Mouse (Mus musculus) cerebellum, adult 8-10 months (tissue): ENCODE results near the gene Otop2.

Experiments used
- DNase-seq: peaks from one replicate; pipeline ENCODE4 v3.0.0; 2022

Otop2 gene

GRCm38 (mm10) chr11:115300745-115301144 is 6.2 kb upstream of the Otop2 start:
- no peak for DNase-seq

- no peak for DNase-seq
Measured at GRCm38 (mm10) chr11:115301351-115301750, 5.6 kb upstream of the Otop2 start.

GRCm38 (mm10) chr11:115303167-115303566 is 3.8 kb upstream of the Otop2 start:
- no peak for DNase-seq

GRCm38 (mm10) chr11:115308781-115309180 is 1.8 kb downstream of the Otop2 start:
- no peak for DNase-seq

GRCm38 (mm10) chr11:115314249-115314648 is 7.3 kb downstream of the Otop2 start:
- DNase-seq = no peak

GRCm38 (mm10) chr11:115317204-115317603 is 10.2 kb downstream of the Otop2 start:
- no peak for DNase-seq

- DNase-seq = no peak
Measured at GRCm38 (mm10) chr11:115318245-115319027, 11.5 kb downstream of the Otop2 start.

GRCm38 (mm10) chr11:115319704-115320383 is 12.9 kb downstream of the Otop2 start:
- no peak for DNase-seq

- DNase-seq = peak; percentile 57
Measured at GRCm38 (mm10) chr11:115321906-115322693, 15.1 kb downstream of the Otop2 start, which contains the start of gene Ush1g. TSS of gene Ush1g (minus strand) at chr11:115322041.

GRCm38 (mm10) chr11:115323354-115323753 is 16.4 kb downstream of the Otop2 start:
- no peak for DNase-seq

GRCm38 (mm10) chr11:115326730-115327129 is 19.8 kb downstream of the Otop2 start:
- DNase-seq = no peak

- no peak for DNase-seq
Measured at GRCm38 (mm10) chr11:115329339-115329738, 22.4 kb downstream of the Otop2 start.

- DNase-seq = no peak
Measured at GRCm38 (mm10) chr11:115334531-115334930, 27.6 kb downstream of the Otop2 start, which contains the start of gene Otop3. TSS of gene Otop3 (plus strand) at chr11:115334731.

- DNase-seq = no peak
Measured at GRCm38 (mm10) chr11:115335223-115335622, 28.3 kb downstream of the Otop2 start.

- no peak for DNase-seq
Measured at GRCm38 (mm10) chr11:115336115-115336514, 29.2 kb downstream of the Otop2 start.

- DNase-seq = no peak
Measured at GRCm38 (mm10) chr11:115337350-115337749, 30.4 kb downstream of the Otop2 start.

GRCm38 (mm10) chr11:115337826-115338225 is 30.9 kb downstream of the Otop2 start:
- no peak for DNase-seq

GRCm38 (mm10) chr11:115341246-115341645 is 34.3 kb downstream of the Otop2 start:
- no peak for DNase-seq

GRCm38 (mm10) chr11:115341866-115342265 is 34.9 kb downstream of the Otop2 start:
- no peak for DNase-seq

- no peak for DNase-seq
Measured at GRCm38 (mm10) chr11:115344967-115345366, 38.0 kb downstream of the Otop2 start.

- DNase-seq = no peak
Measured at GRCm38 (mm10) chr11:115345515-115345914, 38.6 kb downstream of the Otop2 start.

- DNase-seq = no peak
Measured at GRCm38 (mm10) chr11:115348681-115349248, 41.8 kb downstream of the Otop2 start.

- DNase-seq = no peak
Measured at GRCm38 (mm10) chr11:115349976-115350375, 43.0 kb downstream of the Otop2 start.
